Mouse (Mus musculus) macrophage (primary cell): ENCODE measurements around the gene Dcaf7. TPM values are rescaled to one million over a fixed set of nuclear protein-coding genes. Genes with fewer than 3 reads are reported as not detected.

ENCODE experiments used
- H3K27ac ChIP-seq: fragments of 350-480 bp; formaldehyde crosslinking; 2 replicates; pipeline ENCODE4 v1.9.0; 2021
- H3K36me3 ChIP-seq: fragments of 350-480 bp; formaldehyde crosslinking; 2 replicates; pipeline ENCODE4 v1.9.0; 2021; ENCODE audit errors: inconsistent target
- H3K4me3 ChIP-seq: fragments of 350-480 bp; formaldehyde crosslinking; 2 replicates; pipeline ENCODE4 v1.9.0; 2021; ENCODE audit errors: inconsistent target
- H3K79me2 ChIP-seq: fragments of 350-480 bp; formaldehyde crosslinking; 2 replicates; pipeline ENCODE4 v1.9.0; 2021; ENCODE audit errors: inconsistent target
- WGBS: methylation state at CpG from one replicate; pipeline ENCODE4 v1.1.7; 2026; ENCODE audit warnings: inconsistent platforms; ENCODE audit not compliant: missing documents; 5-methylcytosine and 5-hydroxymethylcytosine counted together
- polyA plus RNA-seq: library from polyadenylated mRNA; stranded (reverse); fragments of 250-400 nt; gene quantifications from 3 replicates; pipeline ENCODE4 v1.2.4, GENCODE M21; 2018; ENCODE audit warnings: inconsistent platforms
- total RNA-seq, 78 experiments: library from RNA; depleted of rRNA; stranded (reverse); fragments of 250-400 nt; gene quantifications; 1 replicate in 9 of 78; 2 replicates in 24 of 78; 3 replicates in 43 of 78; 4 replicates in 2 of 78; pipeline ENCODE4 v1.2.4; 2018; ENCODE audit warnings: inconsistent platforms in 56 of 78

Gene Dcaf7
- total RNA-seq (2018; cell fraction: chromatin; rRNA removed), result 10 to 100 TPM in 25 of 26 experiments, 1 to 10 TPM in 1; 9.8 to 41.9 (median 24.5) TPM
- total RNA-seq (2018; cell fraction: cytosol; rRNA removed), result 10 to 100 TPM; 48.4 to 85.7 (median 63.7) TPM
- total RNA-seq (2018; cell fraction: nucleus; rRNA removed), result 10 to 100 TPM; 27.4 to 89.8 (median 55.4) TPM
- 33.8 to 64.7 TPM (median 48.5 TPM) in 3 replicates for polyA plus RNA-seq

DNA sequence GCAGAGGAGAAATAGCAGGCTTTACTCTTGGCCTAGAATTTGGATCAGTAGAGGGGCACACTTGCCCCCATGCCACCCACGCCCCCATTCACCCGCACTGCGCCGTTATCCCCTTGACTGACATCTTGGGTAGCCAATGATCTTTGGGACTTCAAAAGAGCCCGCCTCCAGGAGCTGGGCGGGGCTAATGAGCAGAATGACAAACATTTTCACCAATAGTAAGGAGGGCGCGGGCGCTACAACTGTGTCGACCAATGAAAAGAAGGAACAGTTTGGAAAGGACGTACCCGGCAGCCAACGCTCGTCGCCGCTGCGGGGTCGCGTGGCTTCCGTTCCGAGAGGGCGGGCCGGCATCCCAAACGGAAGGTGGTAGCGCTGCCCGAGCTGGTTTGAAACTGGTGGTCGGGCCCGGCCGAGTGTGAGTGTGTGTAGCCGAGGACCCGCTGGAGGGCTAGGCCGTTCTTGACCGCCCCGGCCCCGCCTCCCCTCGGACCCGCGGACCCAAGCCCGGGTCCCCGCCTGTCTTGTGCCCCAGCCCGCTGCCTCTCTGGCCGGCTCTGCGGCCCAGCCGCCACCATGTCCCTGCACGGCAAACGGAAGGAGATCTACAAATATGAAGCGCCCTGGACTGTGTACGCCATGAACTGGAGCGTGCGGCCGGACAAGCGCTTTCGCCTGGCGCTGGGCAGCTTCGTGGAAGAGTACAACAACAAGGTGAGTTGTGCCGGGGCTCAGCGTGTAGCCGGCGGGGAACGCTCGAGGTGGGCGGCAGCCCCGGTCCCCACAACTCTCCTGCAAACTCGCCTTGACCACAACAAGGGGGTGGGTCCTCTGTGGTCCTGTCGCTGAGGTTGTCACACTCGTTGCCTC, at the start of gene Dcaf7:
Gene Dcaf7 (plus strand): TSS at position 325 of the 870 bp plus-strand sequence.
- Histone ChIP-seq H3K36me3 (no peaks in the 10 kb centered on the region), H3K4me3 (peak within 1 kb of the TSS; percentile 88), H3K79me2 (peaks cover 49% of the 10 kb centered on the region), H3K27ac (peak within 1 kb of the TSS; percentile 12; the same call in 1 of the 2 replicates)
- under 1% methylated on average over 66 of the region's 66 CpGs for WGBS

DNA sequence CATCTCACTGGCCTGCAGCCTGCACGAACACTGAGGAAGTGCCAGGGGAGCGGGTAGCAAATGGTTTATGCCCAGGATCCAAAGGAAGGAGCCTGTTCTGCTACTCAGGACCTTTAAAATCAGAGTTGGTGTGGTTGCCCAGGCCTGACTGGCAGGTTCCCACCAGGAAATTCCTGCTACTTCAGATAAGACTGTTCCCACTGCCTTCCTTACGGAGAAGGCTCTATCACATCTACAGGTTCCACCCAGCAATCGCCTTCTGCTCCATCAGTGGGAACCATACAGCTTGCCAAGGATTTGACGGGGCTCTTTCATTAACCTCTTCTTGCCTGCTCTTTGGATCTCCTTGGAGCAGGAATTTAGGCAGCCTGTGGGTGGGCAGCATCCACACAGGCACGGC, 49.2 kb upstream of the Dcaf7 start:
- WGBS, result 75% methylated on average over 6 of the region's 6 CpGs

DNA sequence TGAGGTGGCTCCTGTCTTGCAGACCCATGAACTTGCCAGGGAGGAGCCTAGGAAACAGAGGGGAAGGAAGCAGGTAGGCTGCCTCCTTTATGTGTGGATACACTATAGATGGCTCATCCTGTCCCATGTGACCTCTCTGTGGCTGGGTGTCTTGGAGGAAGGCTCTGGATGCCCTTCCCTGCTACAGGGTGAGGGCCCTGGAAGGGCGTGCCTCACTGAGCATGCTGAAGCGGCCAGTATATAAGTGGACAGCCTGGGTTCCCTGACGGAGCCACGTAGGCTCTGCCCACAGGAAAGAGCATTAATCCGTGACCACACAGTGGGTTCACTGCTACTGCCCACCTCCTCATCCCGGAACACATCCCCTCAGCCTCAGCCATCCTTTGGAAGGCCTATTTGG, 47.2 kb upstream of the Dcaf7 start:
- Histone ChIP-seq H3K4me3 (no peak overlapping the region), H3K36me3 (no peaks in the 10 kb centered on the region), H3K79me2 (no peaks in the 10 kb centered on the region), H3K27ac (no peak overlapping the region)
- 76% methylated on average over 6 of the region's 6 CpGs for WGBS

More for the DNA sequence above, 49.2 kb upstream of the Dcaf7 start:
- H3K4me3 ChIP-seq, result no peak overlapping the region
- no peaks in the 10 kb centered on the region for H3K36me3 ChIP-seq
- H3K79me2 ChIP-seq, result no peaks in the 10 kb centered on the region
- H3K27ac ChIP-seq, result no peak overlapping the region

DNA sequence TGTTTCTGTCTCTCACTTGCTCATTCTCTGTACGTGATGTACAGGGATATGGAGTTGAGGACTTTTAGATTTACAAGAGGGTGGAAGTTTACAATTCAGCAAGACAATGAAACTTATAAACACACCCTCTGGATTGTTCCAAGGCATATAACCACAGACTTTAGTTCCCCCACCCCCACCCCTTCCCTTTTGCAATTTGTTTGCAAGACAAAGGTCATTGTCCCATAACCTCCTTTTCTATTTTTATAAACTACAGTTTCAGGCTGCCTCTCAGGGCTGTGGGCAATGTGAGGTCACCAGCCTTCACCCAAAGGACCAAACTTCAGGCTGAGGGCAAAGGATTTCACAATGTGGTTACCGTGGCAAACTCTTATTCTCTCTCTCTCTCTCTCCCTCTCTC, 46.4 kb upstream of the Dcaf7 start:
- no peak overlapping the region for H3K4me3 ChIP-seq
- no peak overlapping the region for H3K27ac ChIP-seq
- H3K36me3 ChIP-seq, result no peaks in the 10 kb centered on the region
- WGBS, result 29% methylated on average over 2 of the region's 2 CpGs
- H3K79me2 ChIP-seq, result no peaks in the 10 kb centered on the region

DNA sequence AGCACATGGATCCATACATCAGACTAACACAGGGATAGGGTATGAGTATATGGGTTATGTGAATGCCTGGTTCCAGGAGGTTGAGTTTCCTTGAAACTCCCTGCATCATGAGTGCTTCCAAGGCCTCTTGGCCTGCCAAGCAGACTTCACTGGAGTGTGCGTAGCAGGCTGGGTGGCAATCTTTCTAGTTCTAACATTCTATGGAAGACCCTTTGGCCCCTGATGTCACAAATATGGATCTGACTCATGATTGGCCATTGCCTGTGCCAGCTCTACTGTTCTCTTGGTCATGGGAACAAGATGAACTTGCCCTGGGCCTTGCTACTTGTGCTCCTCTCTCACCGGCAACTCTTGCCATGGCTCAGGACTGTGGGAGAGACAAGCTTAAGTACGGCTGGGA, 42.3 kb upstream of the Dcaf7 start, which contains the start of gene Ace3:
Gene Ace3 (plus strand): TSS at position 301 of the 400 bp plus-strand sequence.
- Histone ChIP-seq H3K4me3 (no peak within 1 kb of the TSS), H3K36me3 (no peaks in the 10 kb centered on the region)
- WGBS, result 96% methylated on average over 3 of the region's 3 CpGs

DNA sequence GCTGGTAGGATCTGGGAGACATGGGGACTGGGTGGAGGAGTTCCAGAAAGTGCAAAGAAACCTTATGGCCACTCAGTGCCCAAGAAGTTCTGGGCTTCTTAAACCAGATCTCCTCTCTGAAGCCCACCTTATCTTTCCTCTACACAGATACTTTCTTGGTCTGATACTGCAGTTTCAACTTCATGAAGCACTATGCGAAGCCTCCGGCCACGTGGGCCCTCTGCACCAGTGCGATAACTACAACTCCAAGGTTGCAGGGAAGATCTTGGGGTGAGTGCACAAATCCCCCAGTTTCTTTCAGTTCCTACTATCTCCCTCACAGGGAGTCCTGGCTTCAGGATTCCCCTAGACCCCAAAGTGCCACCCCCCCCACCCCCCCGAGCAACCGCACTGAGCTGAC, 36.6 kb upstream of the Dcaf7 start:
- 94% methylated on average over 6 of the region's 6 CpGs for WGBS
- H3K4me3 ChIP-seq, result no peak overlapping the region

More for the DNA sequence above, 42.3 kb upstream of the Dcaf7 start, which contains the start of gene Ace3:
- Histone ChIP-seq H3K27ac (no peak within 1 kb of the TSS), H3K79me2 (no peaks in the 10 kb centered on the region)

DNA sequence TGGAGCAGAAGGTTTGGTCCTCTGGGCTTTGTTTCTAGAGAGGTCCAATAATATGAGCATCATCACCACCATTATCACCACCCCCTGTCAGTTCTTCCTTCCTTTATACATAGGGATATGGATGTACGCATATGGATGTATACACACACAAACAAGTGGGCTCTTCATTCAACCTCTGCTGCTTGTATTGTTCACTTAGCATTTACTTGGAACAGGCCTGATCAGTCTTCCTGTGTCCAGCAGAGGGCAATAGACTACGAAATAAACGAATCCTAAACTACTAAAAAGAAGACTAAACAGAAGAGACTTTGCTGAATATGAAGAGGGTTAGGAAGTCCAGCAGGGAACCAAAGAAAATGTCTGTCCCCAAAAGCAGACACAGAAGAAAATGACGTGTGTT, 35.0 kb upstream of the Dcaf7 start:
- WGBS, result 27% methylated on average over 4 of the region's 4 CpGs
- Histone ChIP-seq H3K4me3 (no peak overlapping the region), H3K36me3 (no peaks in the 10 kb centered on the region), H3K27ac (no peak overlapping the region), H3K79me2 (no peaks in the 10 kb centered on the region)

More for the DNA sequence above, 36.6 kb upstream of the Dcaf7 start:
- H3K27ac ChIP-seq, result no peak overlapping the region
- no peaks in the 10 kb centered on the region for H3K36me3 ChIP-seq
- H3K79me2 ChIP-seq, result no peaks in the 10 kb centered on the region

DNA sequence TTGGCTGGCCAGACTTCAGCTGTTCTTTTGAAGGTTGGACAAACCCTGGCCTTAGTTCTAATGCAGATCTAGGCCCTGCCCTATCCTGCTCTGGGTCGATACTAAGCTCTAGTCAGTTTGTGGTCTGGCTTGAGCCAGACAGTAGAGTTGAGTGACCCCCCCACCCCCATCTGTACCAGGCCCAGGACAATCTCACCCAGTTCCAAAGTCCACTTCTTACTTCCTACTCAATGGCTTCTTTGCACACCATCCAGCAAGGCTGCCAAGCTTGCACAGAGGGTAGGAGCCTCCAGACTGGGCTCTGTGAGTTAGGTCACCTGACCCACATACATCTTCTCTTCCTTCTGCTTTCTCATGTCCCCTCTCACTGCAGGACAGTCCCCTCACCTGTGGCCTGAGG, 32.1 kb upstream of the Dcaf7 start:
- Histone ChIP-seq H3K36me3 (no peaks in the 10 kb centered on the region), H3K4me3 (no peak overlapping the region), H3K27ac (no peak overlapping the region), H3K79me2 (no peaks in the 10 kb centered on the region)
- WGBS, result 63% methylated on average over 1 of the region's 1 CpGs

DNA sequence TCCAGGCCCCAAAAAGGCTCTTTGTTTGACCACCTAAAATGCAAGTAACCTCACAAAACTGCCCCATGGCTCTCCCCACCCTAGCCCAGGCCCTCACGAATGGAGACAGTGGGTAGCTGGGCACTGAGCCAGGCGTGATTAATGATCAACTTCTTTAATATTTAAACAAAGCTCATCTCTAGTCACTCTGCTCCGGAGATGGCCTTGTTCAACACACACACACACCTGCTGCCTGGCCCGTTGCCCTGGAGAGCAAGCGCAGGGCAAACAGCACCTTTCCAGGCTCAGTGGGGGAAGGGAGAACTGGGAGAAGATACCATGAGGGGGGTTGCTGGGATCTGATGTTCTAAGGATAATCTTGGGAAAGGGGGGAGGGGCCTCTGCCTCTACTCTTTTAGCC, 30.7 kb upstream of the Dcaf7 start:
- H3K36me3 ChIP-seq, result no peaks in the 10 kb centered on the region
- H3K4me3 ChIP-seq, result no peak overlapping the region
- 69% methylated on average over 5 of the region's 5 CpGs for WGBS
- H3K27ac ChIP-seq, result no peak overlapping the region
- H3K79me2 ChIP-seq, result no peaks in the 10 kb centered on the region

DNA sequence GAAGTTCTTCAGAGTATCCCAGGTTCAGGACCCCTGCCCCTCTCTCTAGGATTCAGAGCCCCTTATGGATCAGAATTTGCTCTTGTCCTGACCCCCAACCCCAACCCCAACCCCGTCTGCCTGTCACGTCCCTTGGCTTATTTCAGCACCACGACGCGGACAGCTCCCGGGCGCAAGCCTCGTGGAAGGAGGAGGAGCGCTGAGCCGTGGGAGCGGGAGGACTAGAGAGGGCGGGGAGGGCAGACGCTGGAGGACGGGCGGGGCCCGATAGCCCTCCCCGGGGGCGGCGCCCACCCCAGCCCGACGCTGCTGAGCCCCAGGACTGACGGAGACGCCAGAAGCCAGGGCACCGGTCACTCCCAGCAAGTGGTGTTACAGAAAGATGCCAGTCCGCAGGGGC, 28.9 kb upstream of the Dcaf7 start, which contains the start of gene Kcnh6:
Gene Kcnh6 (plus strand): TSS at position 304 of the 400 bp plus-strand sequence.
- 1% methylated on average over 25 of the region's 25 CpGs for WGBS
- Histone ChIP-seq H3K79me2 (no peaks in the 10 kb centered on the region), H3K36me3 (no peaks in the 10 kb centered on the region), H3K27ac (no peak within 1 kb of the TSS), H3K4me3 (no peak within 1 kb of the TSS)

DNA sequence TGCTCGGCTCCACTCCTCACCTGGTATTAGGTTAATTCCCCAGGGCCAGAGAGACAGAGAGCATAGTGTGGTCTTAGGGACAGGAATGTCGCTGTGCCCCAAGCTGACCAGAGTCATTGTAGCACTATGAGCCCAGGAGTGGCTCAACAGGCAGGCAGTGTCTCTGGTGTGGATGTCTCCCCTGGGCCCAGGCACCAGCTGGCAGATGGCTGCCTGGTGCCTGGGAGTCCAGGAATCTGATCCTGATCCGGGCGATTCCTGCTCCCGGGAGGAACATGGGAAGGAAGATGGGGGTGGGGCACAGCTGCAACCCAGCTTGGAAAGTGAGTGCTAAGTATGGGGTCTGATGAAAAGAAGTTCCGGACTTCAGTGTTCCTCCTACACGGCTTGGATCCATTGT, 24.0 kb upstream of the Dcaf7 start:
- no peak overlapping the region for H3K27ac ChIP-seq
- 64% methylated on average over 7 of the region's 7 CpGs for WGBS
- H3K79me2 ChIP-seq, result no peaks in the 10 kb centered on the region

DNA sequence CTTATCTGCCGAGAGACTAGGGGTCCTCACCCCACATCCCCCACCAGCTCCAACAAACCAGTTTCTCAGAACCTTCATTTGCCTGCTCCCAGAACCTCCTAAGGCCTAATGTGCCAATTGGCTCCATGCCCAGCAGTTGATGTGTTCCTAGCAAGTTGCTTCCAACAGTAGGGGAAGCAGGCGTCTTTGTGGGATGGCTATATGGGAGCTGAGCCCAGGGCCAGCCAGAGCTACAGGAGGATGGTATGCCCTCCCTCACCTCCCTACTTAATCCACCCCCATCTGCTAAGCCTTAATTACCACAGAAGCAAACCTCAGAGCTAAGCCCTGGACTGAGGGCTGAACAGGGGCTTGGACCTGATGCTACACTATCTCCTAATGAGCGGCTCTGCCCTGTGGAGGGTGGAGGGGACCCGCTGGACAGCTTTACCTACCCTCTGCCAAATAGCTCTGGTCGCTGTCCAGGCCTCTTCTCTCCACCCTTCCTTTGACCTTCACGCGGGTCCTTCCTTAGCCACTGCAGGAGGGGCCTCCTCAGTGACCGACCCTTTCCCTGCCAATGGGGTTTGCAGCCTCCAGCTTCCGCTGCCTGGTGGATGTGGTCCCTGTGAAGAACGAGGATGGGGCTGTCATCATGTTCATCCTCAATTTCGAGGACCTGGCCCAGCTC, 23.0 kb upstream of the Dcaf7 start:
- no peak overlapping the region for H3K27ac ChIP-seq
- 72% methylated on average over 11 of the region's 11 CpGs for WGBS

More for the DNA sequence above, 24.0 kb upstream of the Dcaf7 start:
- Histone ChIP-seq H3K36me3 (no peaks in the 10 kb centered on the region), H3K4me3 (no peak overlapping the region)

DNA sequence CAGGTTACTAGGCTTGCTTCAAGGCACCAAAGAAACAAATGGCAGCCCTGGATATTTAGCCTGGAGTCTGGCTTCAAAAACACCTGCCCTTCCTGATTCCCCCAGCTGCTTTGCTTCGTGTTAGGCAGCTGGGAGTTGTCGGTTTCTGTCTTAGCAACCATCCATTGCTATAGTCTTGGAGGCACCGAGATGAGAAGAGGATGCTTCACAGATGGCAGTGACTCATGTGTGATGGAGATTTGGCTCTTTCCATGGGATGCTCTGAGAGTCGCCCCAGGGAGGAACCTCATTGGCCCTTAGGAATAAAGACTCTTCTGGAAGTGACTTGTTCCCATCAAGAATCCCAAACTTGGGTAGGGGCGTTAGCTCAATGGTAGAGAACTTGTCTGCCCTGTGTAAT, 20.2 kb upstream of the Dcaf7 start:
- no peak overlapping the region for H3K4me3 ChIP-seq
- H3K79me2 ChIP-seq, result no peaks in the 10 kb centered on the region
- no peak overlapping the region for H3K27ac ChIP-seq
- H3K36me3 ChIP-seq, result no peaks in the 10 kb centered on the region
- WGBS, result 83% methylated on average over 5 of the region's 5 CpGs

More for the DNA sequence above, 23.0 kb upstream of the Dcaf7 start:
- H3K36me3 ChIP-seq, result no peaks in the 10 kb centered on the region
- H3K79me2 ChIP-seq, result no peaks in the 10 kb centered on the region
- no peak overlapping the region for H3K4me3 ChIP-seq

DNA sequence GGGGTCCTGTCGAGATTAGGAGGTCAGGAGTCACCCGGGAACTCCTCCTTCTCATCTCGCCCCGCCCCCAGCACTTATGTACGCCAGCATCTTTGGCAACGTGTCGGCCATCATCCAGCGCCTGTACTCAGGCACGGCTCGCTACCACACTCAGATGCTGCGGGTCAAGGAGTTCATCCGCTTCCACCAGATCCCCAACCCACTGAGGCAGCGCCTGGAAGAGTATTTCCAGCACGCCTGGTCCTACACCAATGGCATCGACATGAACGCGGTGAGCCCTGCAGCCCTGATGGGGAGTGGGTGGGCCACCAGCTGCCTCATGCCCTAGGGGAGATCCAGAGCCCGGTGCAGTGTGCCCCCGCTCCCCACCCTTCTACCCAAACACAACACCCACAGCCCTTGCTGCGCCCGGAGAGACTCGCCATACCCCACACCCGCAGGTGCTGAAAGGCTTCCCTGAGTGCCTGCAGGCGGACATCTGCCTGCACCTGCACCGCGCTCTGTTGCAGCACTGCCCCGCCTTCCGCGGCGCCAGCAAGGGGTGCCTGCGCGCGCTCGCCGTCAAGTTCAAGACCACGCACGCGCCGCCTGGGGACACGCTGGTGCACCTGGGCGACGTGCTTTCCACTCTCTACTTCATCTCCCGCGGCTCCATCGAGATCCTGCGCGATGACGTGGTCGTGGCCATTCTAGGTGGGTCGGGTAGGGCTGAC, 16.5 kb upstream of the Dcaf7 start:
- Histone ChIP-seq H3K36me3 (no peaks in the 10 kb centered on the region), H3K4me3 (no peak overlapping the region), H3K27ac (no peak overlapping the region), H3K79me2 (no peaks in the 10 kb centered on the region)
- 3% methylated on average over 42 of the region's 50 CpGs for WGBS
